Mouse (Mus musculus) embryonic facial prominence, embryonic 10.5 days (tissue): ENCODE results near the gene Gm4981. TPM values are rescaled to one million over a fixed set of nuclear protein-coding genes. Genes with fewer than 3 reads are reported as not detected.
"Not testable (repeated sequence)": the region's sequence is repeated elsewhere in the genome, so short reads cannot be mapped to it uniquely, and the experiment has no call there.

Experiments used
- DNase-seq: peaks from one replicate; pipeline ENCODE4 v3.0.0-alpha.2; 2017; ENCODE audit warnings: low spot score
- H3K27ac ChIP-seq: fragments of 300-500 bp; sonication (generic); replicated peaks from 2 replicates; pipeline ENCODE4 v1.5.1; 2016; ENCODE audit warnings: mild to moderate bottlenecking
- H3K27me3 ChIP-seq: fragments of 300-500 bp; sonication (generic); replicated peaks from 2 replicates; pipeline ENCODE4 v1.6.1; 2016; ENCODE audit warnings: low read depth, mild to moderate bottlenecking; ENCODE audit not compliant: poor library complexity, severe bottlenecking
- H3K36me3 ChIP-seq: fragments of 300-500 bp; sonication (generic); replicated peaks from 2 replicates; pipeline ENCODE4 v1.6.1; 2016; ENCODE audit warnings: mild to moderate bottlenecking, moderate library complexity
- H3K4me1 ChIP-seq: fragments of 300-500 bp; sonication (generic); 2 replicates; pipeline ENCODE4 v1.6.1; 2016
- H3K4me3 ChIP-seq: fragments of 300-500 bp; sonication (generic); 2 replicates; pipeline ENCODE4 v1.5.1; 2016; ENCODE audit warnings: mild to moderate bottlenecking, moderate library complexity
- H3K9me3 ChIP-seq: fragments of 300-500 bp; sonication (generic); 2 replicates; pipeline ENCODE4 v1.6.1; 2016; ENCODE audit warnings: mild to moderate bottlenecking
- WGBS: fragments of 180-500 bp; shearing (Covaris S2); methylation state at CpG from one replicate; pipeline ENCODE4 v1.1.7; 2016; 5-methylcytosine and 5-hydroxymethylcytosine counted together
- polyA plus RNA-seq: library from polyadenylated mRNA; unstranded; fragments of >200 nt; fragmentation: Nextera tagmentation; extraction: Ambion mirVana; gene quantifications from 2 replicates; pipeline ENCODE4 v1.2.1, GENCODE M21; 2016

Gene Gm4981
- polyA plus RNA-seq, 1 experiment from 2014 or later: not detected

DNA sequence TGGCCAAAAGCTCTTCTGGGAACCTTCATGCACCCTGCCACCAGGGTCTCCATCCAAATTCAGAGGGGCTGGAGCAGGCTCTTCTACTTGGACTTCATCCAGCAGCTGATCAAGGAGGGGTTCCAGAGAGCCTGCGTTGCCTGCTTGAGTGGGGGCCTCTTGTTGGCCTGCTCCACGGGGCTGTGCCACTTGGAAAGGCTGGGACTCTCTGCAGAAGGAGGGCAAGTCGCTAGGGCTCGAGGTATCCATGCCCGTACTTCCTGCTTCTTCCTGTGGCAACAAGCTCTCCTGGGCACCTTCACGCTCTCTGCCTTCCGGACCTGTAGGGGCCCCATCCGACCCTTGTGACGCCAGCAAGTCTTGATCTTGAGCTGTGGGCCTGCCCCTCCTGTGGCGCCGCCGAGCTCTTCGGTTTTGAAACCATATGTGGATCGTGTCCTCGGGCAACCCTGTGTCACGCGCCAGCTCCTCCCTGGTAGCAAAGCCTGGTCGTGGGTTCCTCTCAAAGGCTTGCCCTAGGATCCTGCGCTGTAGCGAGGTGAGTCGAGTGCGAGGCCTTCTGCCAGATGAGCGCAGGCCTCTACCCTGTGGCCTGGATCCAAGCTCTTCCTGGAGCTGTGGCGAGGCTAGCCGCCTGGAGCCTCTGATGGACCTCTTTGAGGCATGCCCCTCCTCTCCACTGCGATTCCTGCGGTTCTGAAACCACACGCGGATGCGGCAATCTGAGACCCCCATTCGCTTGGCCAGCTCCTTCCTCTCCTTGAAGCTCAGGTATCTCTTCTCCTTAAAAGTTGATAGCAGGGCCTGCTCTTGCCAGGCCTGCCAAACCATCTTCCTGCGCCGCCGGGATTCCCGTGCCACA lies 4.5 kb downstream of the Gm4981 start:
- not testable (repeated sequence) for H3K27me3 ChIP-seq, H3K4me3 ChIP-seq, H3K4me1 ChIP-seq, H3K36me3 ChIP-seq, H3K27ac ChIP-seq
- H3K9me3 ChIP-seq: peaks cover 27% of the 10 kb centered on the region
- 87% methylated on average over 35 of the region's 35 CpGs for WGBS
- peak; percentile 63 for DNase-seq

- H3K9me3 ChIP-seq: peaks cover 23% of the 10 kb centered on the region
- not testable (repeated sequence) for DNase-seq, H3K36me3 ChIP-seq, H3K27ac ChIP-seq, H3K4me3 ChIP-seq, H3K4me1 ChIP-seq, H3K27me3 ChIP-seq
- WGBS: 83% methylated on average over 5 of the region's 7 CpGs
Observed at GRCm38 (mm10) chr10:58231088-58231487, 5.4 kb downstream of the Gm4981 start.

GRCm38 (mm10) chr10:58230021-58230420 lies 6.5 kb downstream of the Gm4981 start:
- H3K4me3 ChIP-seq, H3K27me3 ChIP-seq, H3K27ac ChIP-seq, H3K36me3 ChIP-seq, H3K4me1 ChIP-seq, DNase-seq: not testable (repeated sequence)
- peaks cover 21% of the 10 kb centered on the region for H3K9me3 ChIP-seq
- 53% methylated on average over 3 of the region's 3 CpGs for WGBS

GRCm38 (mm10) chr10:58227798-58228197 lies 8.7 kb downstream of the Gm4981 start:
- 90% methylated on average over 2 of the region's 6 CpGs for WGBS
- DNase-seq, H3K27ac ChIP-seq, H3K4me3 ChIP-seq, H3K27me3 ChIP-seq, H3K4me1 ChIP-seq, H3K36me3 ChIP-seq: not testable (repeated sequence)
- peaks cover 19% of the 10 kb centered on the region for H3K9me3 ChIP-seq

DNA sequence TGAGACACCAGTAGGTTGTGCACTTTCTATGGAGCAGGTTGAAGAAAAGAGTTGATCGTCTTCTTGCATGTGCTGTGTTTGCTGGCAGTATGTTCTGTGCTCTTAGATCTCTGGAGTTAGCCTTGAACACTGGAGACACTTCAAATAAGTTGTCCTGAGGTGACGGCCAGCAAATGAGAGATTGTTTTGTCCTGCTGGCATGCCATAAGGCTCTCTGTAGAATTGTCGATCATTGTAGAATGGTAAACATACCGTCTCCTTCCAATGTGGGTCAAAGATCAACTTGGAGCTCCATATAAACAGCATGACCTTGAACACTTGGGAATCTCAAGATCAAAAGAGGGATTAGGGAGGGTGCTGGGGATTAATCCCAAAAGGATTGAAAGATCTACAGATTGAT lies 10.1 kb downstream of the Gm4981 start:
- H3K27ac ChIP-seq, H3K4me1 ChIP-seq, H3K9me3 ChIP-seq, H3K36me3 ChIP-seq, H3K27me3 ChIP-seq, H3K4me3 ChIP-seq: not testable (repeated sequence)
- 75% methylated on average over 4 of the region's 4 CpGs for WGBS
- DNase-seq: peak; percentile 26

GRCm38 (mm10) chr10:58224827-58225785 lies 11.4 kb downstream of the Gm4981 start, which contains the start of gene AW822073:
AW822073 (minus strand) TSS chr10:58224930.
- H3K4me3 ChIP-seq, H3K4me1 ChIP-seq, H3K27ac ChIP-seq, H3K36me3 ChIP-seq, H3K9me3 ChIP-seq, H3K27me3 ChIP-seq: not testable (repeated sequence)
- 87% methylated on average over 18 of the region's 18 CpGs for WGBS
- DNase-seq: peak; percentile 17

- H3K27me3 ChIP-seq, H3K4me3 ChIP-seq, H3K4me1 ChIP-seq, H3K27ac ChIP-seq, H3K36me3 ChIP-seq, H3K9me3 ChIP-seq: not testable (repeated sequence)
- WGBS: 84% methylated on average over 31 of the region's 31 CpGs
- peak; percentile 48 for DNase-seq
Observed at GRCm38 (mm10) chr10:58223972-58224805, 12.3 kb downstream of the Gm4981 start.

- WGBS: 86% methylated on average over 4 of the region's 6 CpGs
- not testable (repeated sequence) for H3K27me3 ChIP-seq, H3K4me3 ChIP-seq, H3K9me3 ChIP-seq, H3K27ac ChIP-seq, DNase-seq, H3K36me3 ChIP-seq, H3K4me1 ChIP-seq
Observed at GRCm38 (mm10) chr10:58223161-58223560, 13.3 kb downstream of the Gm4981 start.

GRCm38 (mm10) chr10:58221571-58221970 lies 14.9 kb downstream of the Gm4981 start:
- H3K4me1 ChIP-seq, H3K9me3 ChIP-seq, H3K4me3 ChIP-seq, H3K27me3 ChIP-seq, DNase-seq, H3K27ac ChIP-seq, H3K36me3 ChIP-seq: not testable (repeated sequence)
- 91% methylated on average over 2 of the region's 2 CpGs for WGBS

DNA sequence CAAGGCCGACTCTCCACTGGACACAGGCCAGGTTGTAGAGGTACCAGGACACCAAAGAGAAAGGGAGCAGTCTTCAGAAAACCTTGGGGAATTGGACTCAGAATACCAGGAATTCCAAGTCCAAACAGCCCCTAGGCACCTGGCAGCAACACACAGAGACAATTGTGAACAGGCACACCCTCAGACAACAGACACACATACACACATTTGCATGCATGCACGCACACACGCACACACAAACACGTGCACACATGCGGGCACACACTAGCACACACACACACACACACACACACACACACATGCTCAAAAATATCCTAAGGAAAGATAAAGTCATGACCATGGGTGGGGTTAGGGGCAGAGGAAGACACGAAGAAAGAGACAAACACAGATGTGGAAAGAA lies 15.8 kb downstream of the Gm4981 start:
- DNase-seq: peak; percentile 22
- no peak overlapping the region for H3K4me3 ChIP-seq
- no peaks in the 10 kb centered on the region for H3K36me3 ChIP-seq
- H3K9me3 ChIP-seq: peaks cover 5% of the 10 kb centered on the region
- no peaks in the 10 kb centered on the region for H3K4me1 ChIP-seq
- 87% methylated on average over 6 of the region's 6 CpGs for WGBS
- H3K27me3 ChIP-seq: no peaks in the 10 kb centered on the region
- no peak overlapping the region for H3K27ac ChIP-seq

GRCm38 (mm10) chr10:58217366-58217765 lies 19.1 kb downstream of the Gm4981 start:
- Histone ChIP-seq H3K27ac (no peak overlapping the region), H3K9me3 (peaks cover 10% of the 10 kb centered on the region), H3K4me1 (no peaks in the 10 kb centered on the region), H3K27me3 (no peaks in the 10 kb centered on the region), H3K4me3 (no peak overlapping the region), H3K36me3 (no peaks in the 10 kb centered on the region)
- WGBS: 83% methylated on average over 3 of the region's 3 CpGs
- DNase-seq: no peak

GRCm38 (mm10) chr10:58215353-58215752 lies 21.1 kb downstream of the Gm4981 start:
- Histone ChIP-seq H3K4me3 (no peak overlapping the region), H3K27ac (no peak overlapping the region), H3K27me3 (no peaks in the 10 kb centered on the region), H3K9me3 (peaks cover 17% of the 10 kb centered on the region), H3K4me1 (no peaks in the 10 kb centered on the region), H3K36me3 (no peaks in the 10 kb centered on the region)
- DNase-seq: no peak
- 79% methylated on average over 1 of the region's 1 CpGs for WGBS
